Mouse (Mus musculus) small intestine, adult 2 months (tissue): ENCODE measurements around the gene Sipa1l2. TPM values are rescaled to one million over a fixed set of nuclear protein-coding genes. Genes with fewer than 3 reads are reported as not detected.

Source experiments
- H3K27ac ChIP-seq: fragments of 200-500 bp; 2 replicates; pipeline ENCODE4 v1.5.1; 2012; ENCODE audit warnings: low read depth, low read length, control low read depth, inconsistent platforms; ENCODE audit not compliant: insufficient read depth
- H3K27me3 ChIP-seq: fragments of 200-500 bp; 2 replicates; pipeline ENCODE4 v1.6.1; 2012; ENCODE audit warnings: mild to moderate bottlenecking, moderate library complexity, low read length, inconsistent platforms; ENCODE audit not compliant: control insufficient read depth, insufficient read depth
- H3K36me3 ChIP-seq: fragments of 200-500 bp; 2 replicates; pipeline ENCODE4 v1.6.1; 2012; ENCODE audit warnings: mild to moderate bottlenecking, low read length, control low read depth, inconsistent platforms; ENCODE audit not compliant: control insufficient read depth, insufficient read depth
- H3K4me1 ChIP-seq: fragments of 200-500 bp; 2 replicates; pipeline ENCODE4 v1.6.1; 2012; ENCODE audit warnings: low read length, inconsistent platforms, mixed read lengths; ENCODE audit not compliant: control insufficient read depth, insufficient read depth, insufficient read length
- H3K4me3 ChIP-seq: fragments of 200-500 bp; 2 replicates; pipeline ENCODE4 v1.5.1; 2012; ENCODE audit warnings: low read depth, mild to moderate bottlenecking, control low read depth, inconsistent platforms, low read length, moderate library complexity
- CTCF ChIP-seq: fragments of 200-500 bp; IDR thresholded peaks from 2 replicates; pipeline ENCODE4 v1.5.1; 2012; ENCODE audit warnings: low read depth, mild to moderate bottlenecking, control low read depth, inconsistent platforms, low read length, moderate library complexity, mixed read lengths; ENCODE audit not compliant: insufficient replicate concordance, insufficient read length; ENCODE audit errors: extremely low read depth
- POLR2A ChIP-seq: fragments of 200-500 bp; IDR thresholded peaks from 2 replicates; pipeline ENCODE4 v1.6.1; 2012; ENCODE audit warnings: low read depth, mild to moderate bottlenecking, control low read depth, inconsistent platforms, low read length, moderate library complexity
- WGBS: fragments of 180-500 bp; shearing (Covaris S2); methylation state at CpG from one replicate; pipeline ENCODE4 v1.1.7; 2018; 5-methylcytosine and 5-hydroxymethylcytosine counted together
- polyA plus RNA-seq: library from polyadenylated mRNA; depleted of rRNA; stranded (reverse); fragments of >200 nt; gene quantifications from 2 replicates; pipeline ENCODE4 v1.2.3, GENCODE M21; 2012

Sipa1l2 gene
- polyA plus RNA-seq, 1 experiment = 9.7 TPM

- no peak overlapping the region for H3K4me3 ChIP-seq
- no peak for TF ChIP-seq CTCF
- no peak for TF ChIP-seq POLR2A
- 68% methylated on average over 7 of the region's 7 CpGs for WGBS
- H3K4me1 ChIP-seq = peaks cover 16% of the 10 kb centered on the region; the same call in 1 of the 2 replicates
- H3K27me3 ChIP-seq = no peaks in the 10 kb centered on the region
- H3K36me3 ChIP-seq = 0 out of 2 replicates have a peak, but pooled peaks cover 3% of the 10 kb centered on the region
- H3K27ac ChIP-seq = no peak overlapping the region
Observed at GRCm38 (mm10) chr8:125533709-125534108, 35.9 kb downstream of the Sipa1l2 start.

GRCm38 (mm10) chr8:125532953-125533352 lies 36.7 kb downstream of the Sipa1l2 start:
- Histone ChIP-seq H3K27ac (no peak overlapping the region), H3K27me3 (no peaks in the 10 kb centered on the region), H3K4me1 (peaks cover 15% of the 10 kb centered on the region; the same call in 1 of the 2 replicates), H3K4me3 (no peak overlapping the region), H3K36me3 (0 out of 2 replicates have a peak, but pooled peaks cover 3% of the 10 kb centered on the region)
- 77% methylated on average over 8 of the region's 8 CpGs for WGBS
- no peak for TF ChIP-seq CTCF
- TF ChIP-seq POLR2A = no peak

DNA sequence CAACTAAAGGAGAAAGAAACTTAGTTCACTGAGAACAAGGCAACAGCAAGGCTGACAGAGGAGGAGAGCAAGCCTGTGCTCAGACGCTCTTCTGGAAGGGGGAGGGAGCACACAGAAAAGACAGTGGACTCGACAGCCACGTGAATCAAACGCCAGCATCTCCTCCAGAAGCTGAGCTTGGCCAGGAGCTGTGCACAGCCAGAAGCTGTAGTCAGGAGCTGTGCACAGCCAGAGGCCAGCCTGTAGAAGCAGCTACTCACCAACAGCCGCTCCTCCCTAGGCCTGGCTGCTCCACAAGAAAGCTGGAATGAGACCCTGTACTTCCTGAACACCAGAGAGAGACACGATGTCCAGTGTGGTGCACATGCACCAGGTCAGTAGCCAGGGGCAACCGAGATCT lies 37.4 kb downstream of the Sipa1l2 start:
- WGBS = 49% methylated on average over 7 of the region's 7 CpGs
- no peaks in the 10 kb centered on the region for H3K27me3 ChIP-seq
- H3K4me3 ChIP-seq = no peak overlapping the region
- 0 out of 2 replicates have a peak, but pooled peaks cover 2% of the 10 kb centered on the region for H3K36me3 ChIP-seq
- H3K4me1 ChIP-seq = peaks cover 15% of the 10 kb centered on the region; the same call in 1 of the 2 replicates
- no peak for TF ChIP-seq POLR2A
- TF ChIP-seq CTCF = no peak
- peak overlapping the region; percentile 36 for H3K27ac ChIP-seq

- TF ChIP-seq CTCF (no peak), POLR2A (no peak)
- H3K4me1 ChIP-seq = peaks cover 15% of the 10 kb centered on the region; the same call in 1 of the 2 replicates
- no peaks in the 10 kb centered on the region for H3K27me3 ChIP-seq
- H3K36me3 ChIP-seq = no peaks in the 10 kb centered on the region
- 19% methylated on average over 1 of the region's 1 CpGs for WGBS
- H3K27ac ChIP-seq = peak overlapping the region; percentile 36
- no peak overlapping the region for H3K4me3 ChIP-seq
Observed at GRCm38 (mm10) chr8:125531640-125532039, 38.0 kb downstream of the Sipa1l2 start.

- H3K4me1 ChIP-seq = peaks cover 15% of the 10 kb centered on the region; the same call in 1 of the 2 replicates
- H3K27ac ChIP-seq = no peak overlapping the region
- no peaks in the 10 kb centered on the region for H3K36me3 ChIP-seq
- no peaks in the 10 kb centered on the region for H3K27me3 ChIP-seq
- TF ChIP-seq POLR2A = no peak
- no peak for TF ChIP-seq CTCF
- 68% methylated on average over 6 of the region's 6 CpGs for WGBS
- H3K4me3 ChIP-seq = no peak overlapping the region
Observed at GRCm38 (mm10) chr8:125531088-125531438, 38.5 kb downstream of the Sipa1l2 start.

DNA sequence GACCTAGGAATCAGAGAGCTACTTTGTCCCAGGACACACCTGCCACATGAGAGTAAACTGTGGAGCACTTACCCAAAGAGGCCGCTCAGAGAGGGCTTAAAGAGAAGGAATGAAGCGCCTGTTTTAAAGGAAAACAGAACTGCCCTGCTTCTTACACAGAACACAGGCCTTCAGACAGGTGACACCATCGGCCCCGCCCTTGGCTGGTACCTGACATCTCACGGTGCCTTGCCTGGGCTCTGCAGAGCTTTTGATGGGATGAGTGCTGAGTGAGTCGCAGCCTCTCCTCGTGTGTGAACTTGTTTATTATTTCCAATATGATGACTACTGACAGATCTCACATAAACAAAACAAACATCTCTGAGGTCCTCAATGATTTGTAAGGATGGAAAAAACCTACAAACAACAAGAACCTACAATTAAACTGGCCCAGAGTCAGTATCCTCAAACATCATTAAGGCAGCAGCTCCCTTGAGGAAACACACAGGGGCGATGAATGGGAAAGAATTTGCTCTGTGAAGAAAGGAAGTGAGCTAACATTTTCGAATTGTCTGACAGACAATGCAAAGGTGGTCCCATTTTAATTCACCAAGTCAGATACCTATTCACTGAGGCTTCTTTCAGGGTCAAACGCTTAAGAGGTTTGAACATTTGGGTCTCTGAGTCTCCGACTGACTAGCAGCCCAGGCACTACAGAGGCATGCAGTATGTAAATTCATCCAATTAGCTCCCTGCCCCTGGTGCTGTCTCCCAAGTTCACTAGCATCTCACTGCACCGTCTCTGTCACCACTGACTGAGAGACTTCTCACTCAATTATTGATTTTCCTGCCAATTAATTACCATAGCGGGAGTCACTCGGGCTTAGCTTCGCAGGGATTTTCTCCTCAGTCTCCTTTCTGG lies 39.2 kb downstream of the Sipa1l2 start:
- Histone ChIP-seq H3K27ac (no peak overlapping the region), H3K27me3 (no peaks in the 10 kb centered on the region), H3K4me3 (no peak overlapping the region), H3K4me1 (peaks cover 15% of the 10 kb centered on the region; the same call in 1 of the 2 replicates), H3K36me3 (no peaks in the 10 kb centered on the region)
- TF ChIP-seq POLR2A (no peak), CTCF (no peak)
- WGBS = 62% methylated on average over 15 of the region's 15 CpGs

DNA sequence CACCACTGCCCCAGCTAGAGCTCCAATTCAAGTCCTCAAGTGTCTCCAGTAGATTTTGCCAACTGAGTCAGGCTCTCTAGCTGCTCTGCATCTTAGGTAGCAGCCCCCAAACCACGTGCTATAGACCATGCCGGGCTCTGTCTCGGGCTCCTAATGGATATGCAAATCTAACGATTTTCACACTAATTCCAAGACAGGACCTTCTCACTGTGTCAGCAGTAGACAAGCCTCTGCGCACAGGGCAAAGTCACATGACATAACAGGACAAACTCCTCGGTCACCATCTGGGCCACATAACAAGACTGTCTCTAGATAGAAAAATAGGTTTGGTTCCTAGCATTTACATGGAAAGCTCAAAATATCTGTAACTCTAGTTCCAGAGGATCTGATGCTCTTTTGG lies 40.6 kb downstream of the Sipa1l2 start:
- no peak overlapping the region for H3K27ac ChIP-seq
- WGBS = 89% methylated on average over 6 of the region's 6 CpGs
- no peaks in the 10 kb centered on the region for H3K27me3 ChIP-seq
- no peaks in the 10 kb centered on the region for H3K36me3 ChIP-seq
- H3K4me3 ChIP-seq = no peak overlapping the region
- peaks cover 17% of the 10 kb centered on the region; the same call in 1 of the 2 replicates for H3K4me1 ChIP-seq
- TF ChIP-seq CTCF = no peak
- TF ChIP-seq POLR2A = no peak
